Mouse (Mus musculus) neural tube, embryonic 14.5 days (tissue): ENCODE measurements at regions not wholly inside any gene's neighbourhood (a gene's known extent, or its start where the extent isn't known, plus 50 kb on each side); places are given as distances from the start of the nearest gene placed in this dataset.
"Not testable (repeated sequence)": the region's sequence is repeated elsewhere in the genome, so short reads cannot be mapped to it uniquely, and the experiment has no call there.

Experiments used
- ATAC-seq: fragments of 200-750 bp; cut with Nextera tagmentation; 2 replicates; pipeline ENCODE4 v1.8.0; 2017; ENCODE audit warnings: low read depth, mild to moderate bottlenecking, moderate TSS enrichment, moderate library complexity
- H3K27ac ChIP-seq: fragments of 300-500 bp; sonication (generic); 2 replicates; pipeline ENCODE4 v1.5.1; 2014; ENCODE audit warnings: low read depth, mild to moderate bottlenecking, control low read depth, low read length, moderate library complexity, mixed read lengths
- H3K27me3 ChIP-seq: fragments of 300-500 bp; sonication (generic); 2 replicates; pipeline ENCODE4 v1.6.1; 2014; ENCODE audit warnings: low read length; ENCODE audit not compliant: control insufficient read depth, insufficient read depth
- H3K36me3 ChIP-seq: fragments of 300-500 bp; sonication (generic); 2 replicates; pipeline ENCODE4 v1.6.1; 2014; ENCODE audit warnings: low read length, mixed read lengths; ENCODE audit not compliant: control insufficient read depth, insufficient read depth
- H3K4me1 ChIP-seq: fragments of 300-500 bp; sonication (generic); 2 replicates; pipeline ENCODE4 v1.6.1; 2014; ENCODE audit warnings: low read length; ENCODE audit not compliant: control insufficient read depth, insufficient read depth
- H3K4me2 ChIP-seq: fragments of 300-500 bp; sonication (generic); 2 replicates; pipeline ENCODE4 v1.6.1; 2014; ENCODE audit warnings: mild to moderate bottlenecking, low read depth, low read length, control low read depth
- H3K4me3 ChIP-seq: fragments of 300-500 bp; sonication (generic); 2 replicates; pipeline ENCODE4 v1.5.1; 2014; ENCODE audit warnings: low read depth, low read length, control low read depth, mixed read lengths
- H3K9ac ChIP-seq: fragments of 300-500 bp; sonication (generic); replicated peaks from 2 replicates; pipeline ENCODE4 v1.6.1; 2014; ENCODE audit warnings: low read depth, mild to moderate bottlenecking, control low read depth, low read length, mixed read lengths
- H3K9me3 ChIP-seq: fragments of 300-500 bp; sonication (generic); 2 replicates; pipeline ENCODE4 v1.6.1; 2016; ENCODE audit warnings: low read length; ENCODE audit not compliant: control insufficient read depth
- WGBS: fragments of 180-500 bp; shearing (Covaris S2); extraction: QIAGEN DNeasy Blood & Tissue Kit; methylation state at CpG from one replicate; pipeline ENCODE4 v1.1.7; 2014; 5-methylcytosine and 5-hydroxymethylcytosine counted together

GRCm38 (mm10) chr15:8815277-8815676, 104.7 kb upstream of the Slc1a3 start:
- no peaks in the 10 kb centered on the region for H3K27me3 ChIP-seq
- no peaks in the 10 kb centered on the region for H3K9me3 ChIP-seq
- peak; percentile 77; the same call in 1 of the 2 replicates for ATAC-seq
- no peaks in the 10 kb centered on the region for H3K4me1 ChIP-seq
- no peak overlapping the region for H3K9ac ChIP-seq
- H3K4me3 ChIP-seq = no peak overlapping the region
- no peak overlapping the region for H3K4me2 ChIP-seq
- 14% methylated on average over 6 of the region's 6 CpGs for WGBS
- no peaks in the 10 kb centered on the region for H3K36me3 ChIP-seq
- H3K27ac ChIP-seq = no peak overlapping the region

DNA sequence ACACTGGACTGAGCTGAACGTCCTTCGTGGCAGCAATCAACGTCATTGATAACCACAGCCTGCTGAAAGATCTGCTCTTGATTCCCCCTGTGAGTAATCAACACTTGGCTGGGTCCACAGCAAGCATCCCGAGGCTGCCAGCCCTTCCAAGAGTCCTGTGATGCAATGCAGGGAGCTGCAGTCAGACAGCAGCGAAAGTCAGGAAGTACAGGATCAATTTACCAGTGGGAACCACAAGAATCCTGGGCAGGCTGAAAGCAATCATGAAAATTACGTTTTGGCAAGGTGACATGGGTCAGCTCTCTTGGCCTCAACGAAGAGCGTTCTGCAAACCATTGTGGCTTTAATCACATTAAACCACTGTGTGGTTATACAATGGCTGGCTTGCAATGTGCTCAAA, 95.8 kb upstream of the Slc1a3 start:
- 79% methylated on average over 8 of the region's 8 CpGs for WGBS
- ATAC-seq = no peak
- Histone ChIP-seq H3K4me1 (no peaks in the 10 kb centered on the region), H3K36me3 (no peaks in the 10 kb centered on the region), H3K4me2 (no peak overlapping the region), H3K9me3 (no peaks in the 10 kb centered on the region), H3K9ac (no peak overlapping the region), H3K27ac (no peak overlapping the region), H3K27me3 (no peaks in the 10 kb centered on the region), H3K4me3 (no peak overlapping the region)

DNA sequence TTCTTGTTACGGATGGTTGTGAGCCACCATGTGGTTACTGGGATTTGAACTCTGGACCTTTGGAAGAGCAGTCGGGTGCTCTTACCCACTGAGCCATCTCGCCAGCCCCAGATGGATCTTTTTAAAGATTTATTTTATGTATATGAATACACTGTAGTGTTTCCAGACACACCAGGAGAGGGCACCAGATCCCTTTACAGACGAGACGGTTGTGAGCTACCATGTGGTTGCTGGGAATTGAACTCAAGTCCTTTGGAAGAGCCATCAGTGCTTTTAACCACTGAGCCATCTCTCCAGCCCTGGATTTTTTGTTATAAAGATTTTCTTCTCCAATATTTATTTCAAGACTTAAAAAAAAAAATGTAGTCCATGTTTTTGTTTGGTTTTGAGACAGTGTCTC, 95.0 kb upstream of the Slc1a3 start:
- not testable (repeated sequence) for H3K9ac ChIP-seq, H3K36me3 ChIP-seq, H3K27me3 ChIP-seq, H3K4me2 ChIP-seq, H3K4me1 ChIP-seq, ATAC-seq, H3K27ac ChIP-seq, H3K9me3 ChIP-seq, H3K4me3 ChIP-seq
- 98% methylated on average over 4 of the region's 5 CpGs for WGBS

DNA sequence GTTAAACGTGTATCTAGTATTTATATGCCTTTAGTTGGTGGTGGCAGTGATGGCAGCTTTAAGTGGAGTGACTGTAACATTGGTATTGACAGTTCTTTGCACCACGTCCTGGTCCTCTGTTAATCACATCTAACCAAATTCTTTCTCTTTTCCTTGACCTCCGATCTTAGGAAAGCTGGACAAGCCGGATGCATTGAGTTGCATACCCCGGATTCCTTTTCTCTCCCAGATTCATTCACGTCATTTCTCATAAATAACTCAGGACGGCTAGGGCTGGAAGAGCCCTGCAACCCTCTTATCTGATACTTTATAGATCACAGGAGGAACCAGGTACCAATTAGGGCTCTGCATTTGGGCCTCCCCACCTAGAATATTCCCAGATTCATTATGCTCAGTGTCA, 91.5 kb upstream of the Slc1a3 start:
- ATAC-seq = no peak
- no peak overlapping the region for H3K4me3 ChIP-seq
- H3K9ac ChIP-seq = no peak overlapping the region
- H3K27me3 ChIP-seq = no peaks in the 10 kb centered on the region
- H3K9me3 ChIP-seq = no peaks in the 10 kb centered on the region
- H3K4me1 ChIP-seq = no peaks in the 10 kb centered on the region
- no peak overlapping the region for H3K27ac ChIP-seq
- no peak overlapping the region for H3K4me2 ChIP-seq
- 68% methylated on average over 7 of the region's 7 CpGs for WGBS
- no peaks in the 10 kb centered on the region for H3K36me3 ChIP-seq

GRCm38 (mm10) chr15:8797015-8797414, 86.5 kb upstream of the Slc1a3 start:
- Histone ChIP-seq H3K27me3 (no peaks in the 10 kb centered on the region), H3K36me3 (no peaks in the 10 kb centered on the region), H3K27ac (no peak overlapping the region), H3K9ac (no peak overlapping the region), H3K4me2 (no peak overlapping the region), H3K4me3 (no peak overlapping the region), H3K4me1 (no peaks in the 10 kb centered on the region), H3K9me3 (no peaks in the 10 kb centered on the region)
- ATAC-seq = no peak
- 93% methylated on average over 1 of the region's 1 CpGs for WGBS

DNA sequence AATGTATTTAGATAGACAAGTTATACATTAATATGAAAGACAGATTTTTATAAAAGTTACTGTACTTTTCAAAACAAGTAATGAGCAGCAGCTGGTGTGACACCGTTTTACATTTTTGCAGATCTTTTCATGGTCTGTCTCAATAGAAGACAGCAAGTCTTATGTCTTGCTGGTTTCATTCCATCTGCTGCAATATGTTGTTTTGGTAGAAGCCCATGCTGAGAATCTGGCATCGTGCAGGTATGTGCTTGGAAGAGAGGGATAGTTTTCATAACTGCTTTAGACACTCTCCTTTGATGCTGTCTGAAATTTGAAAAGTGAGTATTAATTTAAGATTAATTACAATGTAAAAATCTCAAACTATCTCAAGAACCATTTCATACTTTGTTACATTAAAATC, 81.5 kb upstream of the Slc1a3 start:
- no peak overlapping the region for H3K4me3 ChIP-seq
- no peak overlapping the region for H3K9ac ChIP-seq
- no peaks in the 10 kb centered on the region for H3K27me3 ChIP-seq
- no peak for ATAC-seq
- no peak overlapping the region for H3K4me2 ChIP-seq
- H3K36me3 ChIP-seq = no peaks in the 10 kb centered on the region
- H3K9me3 ChIP-seq = no peaks in the 10 kb centered on the region
- H3K27ac ChIP-seq = no peak overlapping the region
- WGBS = 83% methylated on average over 2 of the region's 2 CpGs
- no peaks in the 10 kb centered on the region for H3K4me1 ChIP-seq

DNA sequence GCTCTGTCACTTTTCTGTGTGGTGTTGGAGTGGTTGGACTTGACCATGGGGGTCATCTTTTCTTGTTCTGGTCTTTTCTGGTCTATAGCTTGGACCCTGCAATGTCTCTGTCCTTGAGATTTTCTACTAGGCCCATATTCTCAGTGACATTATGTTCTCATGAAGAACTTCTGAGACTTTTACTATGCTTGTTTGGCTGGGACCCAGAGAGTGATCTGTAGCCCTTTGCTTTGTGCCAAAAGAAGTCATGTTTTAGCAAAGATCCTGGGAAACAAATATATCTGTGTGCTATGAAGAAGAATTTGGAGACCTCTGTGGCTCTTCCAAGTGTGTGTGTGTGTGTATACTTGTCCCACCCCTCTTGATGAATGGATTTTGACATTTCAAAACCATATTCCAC, 79.4 kb upstream of the Slc1a3 start:
- Histone ChIP-seq H3K9me3 (no peaks in the 10 kb centered on the region), H3K4me1 (0 out of 2 replicates have a peak, but pooled peaks cover 4% of the 10 kb centered on the region), H3K4me2 (no peak overlapping the region), H3K9ac (no peak overlapping the region), H3K4me3 (no peak overlapping the region), H3K27ac (no peak overlapping the region), H3K27me3 (no peaks in the 10 kb centered on the region), H3K36me3 (no peaks in the 10 kb centered on the region)
- ATAC-seq = no peak

- Histone ChIP-seq H3K36me3 (no peaks in the 10 kb centered on the region), H3K4me3 (no peak overlapping the region), H3K27me3 (no peaks in the 10 kb centered on the region), H3K4me2 (no peak overlapping the region), H3K4me1 (0 out of 2 replicates have a peak, but pooled peaks cover 4% of the 10 kb centered on the region), H3K9ac (no peak overlapping the region), H3K27ac (no peak overlapping the region), H3K9me3 (no peaks in the 10 kb centered on the region)
- WGBS = 84% methylated on average over 6 of the region's 6 CpGs
- ATAC-seq = no peak
Measured at GRCm38 (mm10) chr15:8789000-8789399, 78.4 kb upstream of the Slc1a3 start.

DNA sequence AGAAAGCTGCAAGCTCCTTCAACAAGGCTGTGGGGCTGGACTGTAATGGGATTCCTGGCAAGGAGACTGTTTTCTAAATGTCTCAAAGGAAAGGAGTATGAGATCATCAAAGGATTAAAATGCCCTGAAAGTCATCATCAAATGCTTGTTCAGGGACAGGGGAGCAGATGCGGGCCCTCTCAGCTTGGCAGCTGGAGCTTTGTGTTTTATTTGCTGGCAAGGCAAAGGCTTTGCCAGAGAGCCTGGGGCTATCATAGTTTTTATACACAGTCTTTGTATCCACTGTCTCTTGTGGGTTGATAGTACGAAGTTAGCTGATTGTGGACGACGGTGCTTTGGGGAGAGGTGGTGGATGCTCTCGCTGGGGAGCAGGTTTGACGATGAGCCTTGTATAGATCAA, 75.0 kb upstream of the Slc1a3 start:
- Histone ChIP-seq H3K9me3 (no peaks in the 10 kb centered on the region), H3K4me2 (no peak overlapping the region), H3K9ac (no peak overlapping the region), H3K36me3 (no peaks in the 10 kb centered on the region), H3K4me1 (peaks cover 8% of the 10 kb centered on the region; the same call in 1 of the 2 replicates), H3K27ac (no peak overlapping the region), H3K27me3 (no peaks in the 10 kb centered on the region), H3K4me3 (no peak overlapping the region)
- WGBS = 44% methylated on average over 6 of the region's 6 CpGs
- ATAC-seq = peak; percentile 52; the same call in 1 of the 2 replicates

DNA sequence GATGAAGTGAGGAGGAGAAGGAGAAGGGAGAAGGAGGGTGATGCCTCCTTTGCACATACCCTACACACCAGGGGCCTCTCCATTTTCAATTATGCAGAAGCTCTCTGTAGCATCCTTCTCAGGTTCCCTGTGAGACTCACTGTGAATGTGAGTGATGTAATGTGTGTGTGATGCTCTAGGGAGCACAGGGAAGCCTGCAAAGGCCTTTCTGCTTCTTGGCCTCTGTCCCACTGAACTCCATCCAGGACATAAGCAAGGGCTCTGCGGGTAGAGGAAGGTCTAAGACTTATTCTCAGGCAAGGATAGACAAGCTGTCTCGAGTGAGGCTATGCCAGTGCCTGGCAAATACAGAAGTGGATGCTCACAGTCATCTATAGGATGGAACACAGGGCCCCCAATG, 73.0 kb upstream of the Slc1a3 start:
- H3K27ac ChIP-seq = no peak overlapping the region
- H3K27me3 ChIP-seq = no peaks in the 10 kb centered on the region
- no peaks in the 10 kb centered on the region for H3K9me3 ChIP-seq
- no peak overlapping the region for H3K4me2 ChIP-seq
- no peak overlapping the region for H3K4me3 ChIP-seq
- 89% methylated on average over 2 of the region's 2 CpGs for WGBS
- H3K36me3 ChIP-seq = no peaks in the 10 kb centered on the region
- no peak overlapping the region for H3K9ac ChIP-seq
- no peak for ATAC-seq
- peaks cover 8% of the 10 kb centered on the region; the same call in 1 of the 2 replicates for H3K4me1 ChIP-seq
